Mouse (Mus musculus) spleen, adult 2 months (tissue): ENCODE results near the gene Gga2. TPM values are rescaled to one million over a fixed set of nuclear protein-coding genes. Genes with fewer than 3 reads are reported as not detected.

Experiments used
- DNase-seq, 2 experiments: peaks; one replicate each; pipeline versions ENCODE4 v3.0.0 to v3.0.0-alpha.2; 2012 to 2021; ENCODE audit warnings: low spot score in 2 of 2, low read depth in 1 of 2
- H3K27ac ChIP-seq: fragments of 200-500 bp; 2 replicates; pipeline ENCODE4 v1.5.1; 2012; ENCODE audit warnings: low read length, inconsistent platforms; ENCODE audit not compliant: insufficient read depth
- H3K27me3 ChIP-seq: fragments of 200-500 bp; 2 replicates; pipeline ENCODE4 v1.6.1; 2012; ENCODE audit warnings: mild to moderate bottlenecking, moderate library complexity, low read length, inconsistent platforms; ENCODE audit not compliant: control insufficient read depth, insufficient read depth
- H3K36me3 ChIP-seq: fragments of 200-500 bp; 2 replicates; pipeline ENCODE4 v1.6.1; 2012; ENCODE audit warnings: mild to moderate bottlenecking, low read length, inconsistent platforms; ENCODE audit not compliant: control insufficient read depth, insufficient read depth
- H3K4me1 ChIP-seq: fragments of 200-500 bp; 2 replicates; pipeline ENCODE4 v1.6.1; 2011; ENCODE audit warnings: inconsistent platforms; ENCODE audit not compliant: control insufficient read depth, insufficient read depth, insufficient read length
- H3K4me3 ChIP-seq: fragments of 200-500 bp; 2 replicates; pipeline ENCODE4 v1.5.1; 2011; ENCODE audit warnings: mild to moderate bottlenecking, inconsistent platforms; ENCODE audit not compliant: insufficient read depth, insufficient read length; ENCODE audit errors: extremely low read depth
- CTCF ChIP-seq: fragments of 200-500 bp; IDR thresholded peaks from 2 replicates; pipeline ENCODE4 v1.5.1; 2011; ENCODE audit warnings: mild to moderate bottlenecking, inconsistent platforms; ENCODE audit not compliant: insufficient read depth, insufficient read length, insufficient replicate concordance; ENCODE audit errors: extremely low read depth
- POLR2A ChIP-seq: fragments of 200-500 bp; IDR thresholded peaks from 2 replicates; pipeline ENCODE4 v1.6.1; 2011; ENCODE audit warnings: low read depth, low read length, inconsistent platforms
- WGBS: fragments of 180-500 bp; shearing (Covaris S2); methylation state at CpG from one replicate; pipeline ENCODE4 v1.1.7; 2018; 5-methylcytosine and 5-hydroxymethylcytosine counted together
- polyA plus RNA-seq: library from polyadenylated mRNA; depleted of rRNA; stranded (reverse); fragments of >200 nt; gene quantifications from 2 replicates; pipeline ENCODE4 v1.2.3, GENCODE M21; 2012

Gga2 gene
- polyA plus RNA-seq, 1 experiment: 88.1 TPM

DNA sequence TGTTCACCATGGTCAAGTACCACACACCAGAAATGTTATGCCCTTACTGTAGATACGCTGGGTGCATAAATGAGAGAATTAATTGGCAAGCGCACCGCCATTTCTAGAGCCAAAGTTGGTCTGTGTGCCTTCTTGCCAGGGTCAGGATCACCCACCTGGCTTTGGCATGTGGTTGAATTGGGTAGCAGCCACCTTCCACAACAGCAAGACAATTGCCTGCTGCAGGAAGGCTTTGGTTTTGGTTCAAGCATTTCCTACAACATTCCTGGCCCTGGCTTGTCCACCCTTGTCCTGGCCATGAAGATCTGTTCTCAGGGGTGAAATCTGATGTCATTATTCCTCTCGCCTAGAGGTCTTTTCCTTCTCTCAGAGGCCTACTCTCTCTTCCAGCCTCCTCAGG, 8.7 kb downstream of the Gga2 start:
- H3K4me1 ChIP-seq: peaks cover 8% of the 10 kb centered on the region
- no peak overlapping the region for H3K27ac ChIP-seq
- no peak for DNase-seq
- H3K27me3 ChIP-seq: no peaks in the 10 kb centered on the region
- no peak overlapping the region for H3K4me3 ChIP-seq
- 98% methylated on average over 4 of the region's 4 CpGs for WGBS
- TF ChIP-seq CTCF (no peak), POLR2A (no peak)
- H3K36me3 ChIP-seq: peaks cover 18% of the 10 kb centered on the region

- Histone ChIP-seq H3K4me3 (no peak overlapping the region), H3K36me3 (peaks cover 39% of the 10 kb centered on the region), H3K27me3 (no peaks in the 10 kb centered on the region), H3K4me1 (no peaks in the 10 kb centered on the region), H3K27ac (no peak overlapping the region)
- TF ChIP-seq POLR2A: no peak
- TF ChIP-seq CTCF: no peak
- 82% methylated on average over 8 of the region's 8 CpGs for WGBS
- no peak for DNase-seq
Measured at GRCm38 (mm10) chr7:122000396-122000795, 20.6 kb downstream of the Gga2 start.

GRCm38 (mm10) chr7:121995961-121996360, 25.1 kb downstream of the Gga2 start:
- no peaks in the 10 kb centered on the region for H3K27me3 ChIP-seq
- no peaks in the 10 kb centered on the region for H3K4me1 ChIP-seq
- H3K4me3 ChIP-seq: no peak overlapping the region
- no peak for DNase-seq
- no peak overlapping the region for H3K27ac ChIP-seq
- TF ChIP-seq CTCF: no peak
- TF ChIP-seq POLR2A: no peak
- 92% methylated on average over 5 of the region's 5 CpGs for WGBS
- H3K36me3 ChIP-seq: peaks cover 46% of the 10 kb centered on the region

GRCm38 (mm10) chr7:121981307-121981871, 39.6 kb downstream of the Gga2 start, which contains the start of gene Cog7:
Cog7 (minus strand) TSS chr7:121981711.
- Histone ChIP-seq H3K36me3 (peaks cover 3% of the 10 kb centered on the region; the same call in 1 of the 2 replicates), H3K4me3 (peak within 1 kb of the TSS; percentile 100), H3K27me3 (no peaks in the 10 kb centered on the region), H3K27ac (no peak within 1 kb of the TSS), H3K4me1 (peaks cover 7% of the 10 kb centered on the region; the same call in 1 of the 2 replicates)
- TF ChIP-seq POLR2A (no peak; the same call in 1 of the 2 replicates), CTCF (no peak)
- DNase-seq: peak; percentile 87 to 90
- 1% methylated on average over 55 of the region's 55 CpGs for WGBS

- TF ChIP-seq POLR2A: no peak
- TF ChIP-seq CTCF: peak; percentile 39; the same call in 1 of the 2 replicates
- H3K4me3 ChIP-seq: no peak overlapping the region
- H3K27me3 ChIP-seq: no peaks in the 10 kb centered on the region
- WGBS: 65% methylated on average over 4 of the region's 4 CpGs
- peaks cover 4% of the 10 kb centered on the region; the same call in 1 of the 2 replicates for H3K4me1 ChIP-seq
- peak; percentile 9 to 66 for DNase-seq
- H3K27ac ChIP-seq: no peak overlapping the region
- peaks cover 4% of the 10 kb centered on the region; the same call in 1 of the 2 replicates for H3K36me3 ChIP-seq
Measured at GRCm38 (mm10) chr7:121975031-121975430, 46.0 kb downstream of the Gga2 start.

GRCm38 (mm10) chr7:121971698-121972097, 49.3 kb downstream of the Gga2 start:
- 0 out of 2 replicates have a peak, but pooled peaks cover 1% of the 10 kb centered on the region for H3K36me3 ChIP-seq
- WGBS: 37% methylated on average over 3 of the region's 3 CpGs

GRCm38 (mm10) chr7:121970250-121970649, 50.8 kb downstream of the Gga2 start:
- WGBS: 86% methylated on average over 9 of the region's 9 CpGs
- DNase-seq: no peak
- no peak overlapping the region for H3K27ac ChIP-seq
- H3K4me1 ChIP-seq: peaks cover 4% of the 10 kb centered on the region; the same call in 1 of the 2 replicates
- TF ChIP-seq POLR2A: no peak
- no peak for TF ChIP-seq CTCF
- 0 out of 2 replicates have a peak, but pooled peaks cover 1% of the 10 kb centered on the region for H3K36me3 ChIP-seq
- no peaks in the 10 kb centered on the region for H3K27me3 ChIP-seq
- H3K4me3 ChIP-seq: no peak overlapping the region

More at GRCm38 (mm10) chr7:121971698-121972097, 49.3 kb downstream of the Gga2 start:
- Histone ChIP-seq H3K4me1 (peaks cover 4% of the 10 kb centered on the region; the same call in 1 of the 2 replicates), H3K4me3 (no peak overlapping the region), H3K27ac (no peak overlapping the region), H3K27me3 (no peaks in the 10 kb centered on the region)
- DNase-seq: no peak
- TF ChIP-seq CTCF (no peak), POLR2A (no peak)
